Mouse (Mus musculus) lung, embryonic 14.5 days (tissue): ENCODE data around the gene Gm11937. TPM values are rescaled to one million over a fixed set of nuclear protein-coding genes. Genes with fewer than 3 reads are reported as not detected.
"Not testable (repeated sequence)": the region's sequence is repeated elsewhere in the genome, so short reads cannot be mapped to it uniquely, and the experiment has no call there.

Source experiments
- ATAC-seq: fragments of 200-750 bp; cut with Nextera tagmentation; 2 replicates; pipeline ENCODE4 v1.8.0; 2017; ENCODE audit warnings: mild to moderate bottlenecking, moderate TSS enrichment, moderate library complexity; ENCODE audit not compliant: insufficient read depth
- DNase-seq: peaks from one replicate; pipeline ENCODE4 v3.0.0-alpha.2; 2015
- H3K27ac ChIP-seq: fragments of 300-500 bp; sonication (generic); 2 replicates; pipeline ENCODE4 v1.5.1; 2014; ENCODE audit warnings: low read depth, mild to moderate bottlenecking, moderate library complexity
- H3K27me3 ChIP-seq: fragments of 300-500 bp; sonication (generic); 2 replicates; pipeline ENCODE4 v1.6.1; 2014; ENCODE audit warnings: low read length, control low read depth; ENCODE audit not compliant: insufficient read depth
- H3K36me3 ChIP-seq: fragments of 300-500 bp; sonication (generic); 2 replicates; pipeline ENCODE4 v1.6.1; 2014; ENCODE audit warnings: control low read depth; ENCODE audit not compliant: insufficient read depth
- H3K4me1 ChIP-seq: fragments of 300-500 bp; sonication (generic); 2 replicates; pipeline ENCODE4 v1.6.1; 2014; ENCODE audit warnings: antibody characterized with exemption, control low read depth; ENCODE audit not compliant: insufficient read depth
- H3K4me2 ChIP-seq: fragments of 300-500 bp; sonication (generic); 2 replicates; pipeline ENCODE4 v1.6.1; 2014; ENCODE audit warnings: mild to moderate bottlenecking
- H3K4me3 ChIP-seq: fragments of 300-500 bp; sonication (generic); 2 replicates; pipeline ENCODE4 v1.5.1; 2014; ENCODE audit warnings: low read depth, low read length
- H3K9ac ChIP-seq: fragments of 300-500 bp; sonication (generic); 2 replicates; pipeline ENCODE4 v1.6.1; 2014
- H3K9me3 ChIP-seq: fragments of 300-500 bp; sonication (generic); 2 replicates; pipeline ENCODE4 v1.6.1; 2016; ENCODE audit warnings: low read depth, low read length, control low read depth
- CTCF ChIP-seq: IDR thresholded peaks from 2 replicates; pipeline ENCODE4 v1.5.1; 2016; ENCODE audit warnings: antibody characterized with exemption, low read depth
- WGBS: fragments of 180-500 bp; shearing (Covaris S2); extraction: QIAGEN DNeasy Blood & Tissue Kit; methylation state at CpG from one replicate; pipeline ENCODE4 v1.1.7; 2014; 5-methylcytosine and 5-hydroxymethylcytosine counted together
- polyA plus RNA-seq: library from polyadenylated mRNA; unstranded; fragments of >200 nt; fragmentation: Nextera tagmentation; extraction: Ambion mirVana; gene quantifications from 2 replicates; pipeline ENCODE4 v1.2.1, GENCODE M21; 2014

Gene Gm11937
- polyA plus RNA-seq, 1 experiment from 2014 or later: not detected

GRCm38 (mm10) chr11:99614796-99615363 lies 4.9 kb upstream of the Gm11937 start, which contains the start of gene Krtap2-4:
TSS of gene Krtap2-4 (minus strand) at chr11:99614846.
- ATAC-seq (no peak), DNase-seq (no peak)
- no peak for TF ChIP-seq CTCF
- Histone ChIP-seq H3K4me1 (no peaks in the 10 kb centered on the region), H3K9ac (no peak within 1 kb of the TSS), H3K27me3 (no peaks in the 10 kb centered on the region), H3K27ac (no peak within 1 kb of the TSS), H3K4me3 (no peak within 1 kb of the TSS), H3K36me3 (no peaks in the 10 kb centered on the region), H3K4me2 (no peak within 1 kb of the TSS), H3K9me3 (no peaks in the 10 kb centered on the region)
- WGBS: 58% methylated on average over 3 of the region's 3 CpGs

DNA sequence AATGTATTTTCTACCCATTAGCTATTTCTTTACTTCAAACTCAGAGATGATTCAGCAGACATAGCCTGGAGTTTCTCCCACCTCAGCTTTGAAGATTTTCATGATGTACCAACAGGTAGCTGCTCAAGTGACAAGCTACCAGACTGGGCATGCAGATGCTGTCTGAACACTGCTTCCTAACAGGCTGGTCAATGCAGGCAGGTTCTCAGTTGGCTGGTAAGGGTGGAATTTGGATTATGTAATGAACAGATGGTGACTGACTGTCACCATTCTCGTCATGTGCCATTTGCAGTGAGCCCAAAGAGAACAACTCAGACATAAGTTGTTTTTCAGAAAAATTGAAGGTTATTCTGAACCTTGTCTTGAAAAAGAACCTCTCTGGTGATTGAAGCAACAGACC lies 863 bp downstream of the Gm11937 start:
- DNase-seq (no peak), ATAC-seq (no peak)
- H3K4me3 ChIP-seq: no peak overlapping the region
- TF ChIP-seq CTCF: no peak
- no peak overlapping the region for H3K27ac ChIP-seq
- no peaks in the 10 kb centered on the region for H3K4me1 ChIP-seq
- WGBS: 75% methylated on average over 1 of the region's 1 CpGs
- H3K27me3 ChIP-seq: no peaks in the 10 kb centered on the region
- H3K4me2 ChIP-seq: no peak overlapping the region
- no peaks in the 10 kb centered on the region for H3K36me3 ChIP-seq
- no peak overlapping the region for H3K9ac ChIP-seq
- H3K9me3 ChIP-seq: no peaks in the 10 kb centered on the region

DNA sequence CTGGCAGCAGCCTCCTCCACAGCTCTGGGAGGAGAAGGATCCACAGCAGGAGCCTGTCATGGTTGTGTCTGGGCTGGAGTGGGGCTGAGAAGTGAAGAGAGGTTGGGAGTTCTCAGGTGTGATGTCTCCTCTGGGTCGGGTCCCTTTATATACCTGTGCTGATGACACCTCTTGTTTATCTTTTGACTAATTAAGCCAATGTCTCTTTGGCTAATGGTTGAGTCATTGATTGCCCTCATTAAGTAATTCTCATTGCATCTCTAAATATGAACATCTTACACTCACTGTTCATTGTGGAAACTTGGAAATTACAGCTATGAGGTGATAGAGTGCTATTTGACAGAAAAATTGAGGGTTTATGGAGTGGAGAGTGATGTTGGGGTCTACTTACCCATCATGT lies 6.8 kb downstream of the Gm11937 start, which contains the start of gene Gm11938:
Gm11938 (minus strand) TSS at position 101 of the 400 bp plus-strand sequence.
- H3K27me3 ChIP-seq, H3K36me3 ChIP-seq, H3K4me2 ChIP-seq, H3K4me1 ChIP-seq, H3K27ac ChIP-seq, H3K4me3 ChIP-seq, H3K9ac ChIP-seq, H3K9me3 ChIP-seq, ATAC-seq, DNase-seq: not testable (repeated sequence)
- WGBS: 53% methylated on average over 1 of the region's 1 CpGs

DNA sequence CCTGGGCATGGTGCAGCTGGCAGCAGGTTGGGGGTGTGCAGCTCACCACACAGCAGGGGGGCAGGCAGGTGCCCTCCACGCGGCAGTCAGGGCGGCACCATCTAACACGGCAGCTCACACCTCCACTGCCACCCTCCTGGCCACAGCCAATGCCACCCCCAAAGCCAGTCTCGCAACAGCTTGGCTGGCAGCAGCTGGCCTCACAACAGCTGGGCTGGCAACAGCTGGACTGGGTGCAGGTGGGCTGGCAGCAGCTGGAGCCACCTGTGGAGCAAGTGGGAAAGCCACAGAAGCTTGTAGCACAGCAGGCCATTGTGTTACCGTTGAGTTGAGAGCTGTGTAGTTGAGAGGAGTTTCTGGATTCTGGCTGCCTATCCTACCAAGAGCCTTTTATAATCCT lies 12.2 kb downstream of the Gm11937 start, which contains the start of gene Krtap9-3:
Krtap9-3 (minus strand) TSS at position 364 of the 400 bp plus-strand sequence.
- ATAC-seq, H3K4me3 ChIP-seq, H3K27ac ChIP-seq, H3K36me3 ChIP-seq, H3K9me3 ChIP-seq, H3K9ac ChIP-seq, DNase-seq, H3K4me1 ChIP-seq, H3K4me2 ChIP-seq, H3K27me3 ChIP-seq: not testable (repeated sequence)
- 83% methylated on average over 6 of the region's 6 CpGs for WGBS

DNA sequence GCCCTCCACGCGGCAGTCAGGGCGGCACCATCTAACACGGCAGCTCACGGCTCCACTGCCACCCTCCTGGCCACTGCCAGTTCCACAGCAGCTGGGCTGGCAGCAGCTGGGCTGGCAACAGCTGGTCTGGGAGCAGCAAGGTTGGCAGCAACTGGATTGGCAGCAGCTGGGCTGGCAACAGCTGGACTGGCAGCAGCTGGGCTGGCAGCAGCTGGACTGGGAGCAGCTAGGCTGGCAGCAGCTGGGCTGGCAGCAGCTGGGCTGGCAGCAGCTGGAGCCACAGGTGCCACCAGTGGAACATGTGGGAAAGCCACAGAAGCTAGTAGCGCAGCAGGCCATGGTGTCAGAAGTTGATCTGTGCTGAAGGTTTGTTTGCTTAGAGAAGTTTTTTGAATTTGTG lies 19.0 kb downstream of the Gm11937 start, which contains the start of gene Krtap1-3:
Krtap1-3 (minus strand) TSS at position 359 of the 400 bp plus-strand sequence.
- TF ChIP-seq CTCF: no peak
- H3K27me3 ChIP-seq: no peaks in the 10 kb centered on the region
- no peak for DNase-seq
- H3K36me3 ChIP-seq: no peaks in the 10 kb centered on the region
- H3K27ac ChIP-seq: no peak within 1 kb of the TSS
- H3K4me2 ChIP-seq: no peak within 1 kb of the TSS
- WGBS: 70% methylated on average over 6 of the region's 6 CpGs
- no peak within 1 kb of the TSS for H3K4me3 ChIP-seq
- no peak for ATAC-seq
- no peaks in the 10 kb centered on the region for H3K9me3 ChIP-seq
- H3K4me1 ChIP-seq: no peaks in the 10 kb centered on the region
- H3K9ac ChIP-seq: no peak within 1 kb of the TSS

DNA sequence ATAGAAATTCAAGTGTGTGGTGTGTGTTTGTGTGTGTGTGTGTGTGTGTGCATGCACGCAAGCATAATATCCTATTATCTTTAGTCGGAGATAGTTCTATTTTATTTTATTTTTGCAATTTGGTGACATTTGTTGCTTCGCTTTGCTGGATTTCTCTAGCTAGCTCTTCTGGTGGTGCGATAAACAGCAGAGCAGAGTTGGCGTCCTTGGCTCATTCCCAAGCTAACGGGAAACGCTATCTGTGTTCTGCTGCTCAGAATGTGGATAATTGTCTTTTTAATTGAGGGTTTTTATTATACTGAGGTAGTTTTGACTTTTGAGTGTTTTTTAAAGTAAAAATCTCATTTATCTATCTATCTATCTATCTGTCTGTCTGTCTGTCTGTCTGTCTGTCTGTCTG lies 24.9 kb downstream of the Gm11937 start:
- no peak for ATAC-seq
- TF ChIP-seq CTCF: no peak
- H3K4me1 ChIP-seq: no peaks in the 10 kb centered on the region
- H3K4me2 ChIP-seq: no peak overlapping the region
- WGBS: 78% methylated on average over 7 of the region's 7 CpGs
- no peaks in the 10 kb centered on the region for H3K36me3 ChIP-seq
- H3K9ac ChIP-seq: no peak overlapping the region
- H3K4me3 ChIP-seq: no peak overlapping the region
- peak; percentile 13 for DNase-seq
- H3K27me3 ChIP-seq: no peaks in the 10 kb centered on the region
- H3K27ac ChIP-seq: no peak overlapping the region
- no peaks in the 10 kb centered on the region for H3K9me3 ChIP-seq

DNA sequence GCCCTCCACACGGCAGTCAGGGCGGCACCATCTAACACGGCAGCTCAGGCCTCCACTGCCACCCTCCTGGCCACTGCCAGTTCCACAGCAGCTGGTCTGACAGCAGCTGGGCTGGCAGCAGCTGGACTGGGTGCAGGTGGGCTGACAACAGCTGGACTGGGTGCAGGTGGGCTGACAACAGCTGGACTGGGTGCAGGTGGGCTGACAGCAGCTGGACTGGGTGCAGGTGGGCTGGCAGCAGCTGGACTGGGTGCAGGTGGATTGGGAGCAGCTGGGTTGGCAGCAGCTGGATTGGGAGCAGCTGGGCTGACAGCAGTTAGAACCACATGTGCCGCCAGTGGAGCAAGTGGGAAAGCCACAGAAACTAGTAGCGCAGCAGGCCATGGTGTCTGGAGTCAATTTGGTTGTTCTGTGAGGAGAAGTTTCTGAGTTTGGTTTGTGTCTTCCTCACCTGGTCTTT lies 26.7 kb downstream of the Gm11937 start, which contains the start of gene Krtap1-4:
Krtap1-4 (minus strand) TSS at position 410 of the 460 bp plus-strand sequence.
- 73% methylated on average over 5 of the region's 5 CpGs for WGBS
- ATAC-seq (no peak), DNase-seq (no peak)
- Histone ChIP-seq H3K9ac (no peak within 1 kb of the TSS), H3K27me3 (no peaks in the 10 kb centered on the region), H3K36me3 (no peaks in the 10 kb centered on the region), H3K27ac (no peak within 1 kb of the TSS), H3K4me1 (no peaks in the 10 kb centered on the region), H3K9me3 (no peaks in the 10 kb centered on the region), H3K4me2 (no peak within 1 kb of the TSS), H3K4me3 (no peak within 1 kb of the TSS)
- no peak for TF ChIP-seq CTCF
